Mouse (Mus musculus) brain, embryonic 14.5 days (tissue): ENCODE data around the gene Csrp3. TPM values are rescaled to one million over a fixed set of nuclear protein-coding genes. Genes with fewer than 3 reads are reported as not detected.
A peak's percentile ranks its signal among the peaks of the same experiment; 100 is the strongest.

Source experiments
- DNase-seq: peaks from one replicate; pipeline ENCODE4 v3.0.0-alpha.2; 2011; ENCODE audit warnings: low read depth
- CTCF ChIP-seq: fragments of 200-500 bp; IDR thresholded peaks from 2 replicates; pipeline ENCODE4 v1.5.1; 2012; ENCODE audit warnings: inconsistent platforms, mild to moderate bottlenecking, moderate library complexity, borderline replicate concordance; ENCODE audit not compliant: insufficient read depth, insufficient read length; ENCODE audit errors: extremely low read depth
- POLR2A ChIP-seq: fragments of 200-500 bp; IDR thresholded peaks from 2 replicates; pipeline ENCODE4 v1.6.1; 2012; ENCODE audit warnings: mild to moderate bottlenecking, inconsistent platforms, borderline replicate concordance; ENCODE audit not compliant: poor library complexity, insufficient read depth, insufficient read length, severe bottlenecking; ENCODE audit errors: extremely low read depth
- polyA plus RNA-seq: library from polyadenylated mRNA; depleted of rRNA; stranded (reverse); fragments of >200 nt; gene quantifications from 2 replicates; pipeline ENCODE4 v1.2.3, GENCODE M21; 2012

The Csrp3 gene
- polyA plus RNA-seq, 1 experiment: not detected

DNA sequence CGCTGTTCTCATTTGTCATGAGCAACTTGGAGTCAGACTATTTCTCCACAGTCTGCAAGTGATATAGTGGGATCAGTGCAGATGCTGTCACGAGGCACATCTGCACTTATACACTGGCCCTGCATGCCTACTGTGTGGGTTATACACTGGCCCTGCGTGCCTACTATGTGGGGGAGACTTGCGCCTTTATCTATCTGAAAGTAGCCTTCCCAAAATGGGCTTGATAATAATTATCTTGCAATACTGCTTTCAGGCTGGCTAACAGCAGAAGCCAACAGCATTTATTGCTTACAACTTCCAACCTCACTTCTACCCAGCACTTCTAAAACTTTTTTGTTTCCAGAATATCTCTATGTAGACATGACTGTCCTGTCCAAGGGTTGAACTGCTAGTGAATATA, 14.0 kb upstream of the Csrp3 start:
- no peak for DNase-seq
- no peak for TF ChIP-seq POLR2A
- no peak for TF ChIP-seq CTCF

DNA sequence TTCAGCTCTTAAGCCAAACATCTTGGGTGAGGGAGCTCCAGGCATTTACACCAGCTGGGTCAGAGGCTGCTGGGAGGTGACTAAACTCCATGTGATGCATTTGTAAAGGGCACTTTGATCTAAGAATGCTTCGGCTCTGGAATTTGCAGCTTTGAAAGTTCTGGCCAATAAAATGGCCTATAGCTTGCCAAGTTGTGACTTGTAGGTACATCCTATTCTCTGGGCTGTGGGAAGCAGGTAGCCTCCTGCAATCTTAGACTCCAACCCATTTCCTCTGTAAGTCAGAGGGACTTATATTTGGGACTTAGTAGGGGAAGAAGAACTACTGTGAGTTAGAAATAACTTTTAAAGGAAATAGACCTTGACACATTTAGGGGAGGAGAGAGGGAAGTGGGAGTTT, 13.1 kb upstream of the Csrp3 start:
- DNase-seq: no peak
- TF ChIP-seq POLR2A (no peak), CTCF (no peak)

DNA sequence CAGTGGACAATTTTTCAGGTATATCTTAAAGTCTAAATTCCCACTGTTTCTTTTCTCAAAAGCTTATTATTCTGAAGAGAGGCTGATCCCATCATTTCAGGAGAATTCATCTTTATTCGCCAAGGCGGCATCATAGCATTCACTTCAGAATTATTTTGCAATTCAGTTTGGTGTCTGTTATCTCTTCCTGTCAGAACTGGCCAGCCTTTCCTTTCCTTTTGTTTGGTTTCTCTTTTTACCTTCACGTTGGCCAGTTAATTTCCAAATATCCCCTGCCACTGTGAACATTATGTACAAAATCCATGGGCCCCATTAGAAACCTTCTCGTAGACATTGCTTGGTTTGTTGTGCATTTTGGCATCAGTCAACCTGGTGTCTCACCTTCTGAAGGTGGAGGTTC, 11.5 kb upstream of the Csrp3 start:
- TF ChIP-seq POLR2A: no peak
- TF ChIP-seq CTCF: no peak
- no peak for DNase-seq

DNA sequence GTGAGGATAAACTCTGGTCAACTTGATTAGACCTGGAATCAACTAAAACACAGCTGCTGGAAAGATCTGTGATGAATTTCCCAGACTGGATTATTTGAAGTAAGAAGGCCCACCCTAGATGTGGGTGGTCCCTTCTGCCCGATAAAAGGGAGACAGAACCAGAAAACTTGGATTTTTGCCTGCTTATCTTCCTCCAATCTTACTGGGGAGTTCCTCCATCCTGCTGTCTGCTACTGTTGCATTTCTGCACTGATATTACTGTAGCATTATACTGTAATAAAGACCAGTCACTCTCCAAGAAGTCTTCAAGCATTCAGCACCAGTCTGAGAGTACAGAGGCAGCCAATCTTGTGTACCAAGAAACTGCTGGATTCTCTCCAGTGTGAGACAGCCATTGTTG, 10.4 kb upstream of the Csrp3 start:
- DNase-seq: no peak
- TF ChIP-seq CTCF (no peak), POLR2A (no peak)

DNA sequence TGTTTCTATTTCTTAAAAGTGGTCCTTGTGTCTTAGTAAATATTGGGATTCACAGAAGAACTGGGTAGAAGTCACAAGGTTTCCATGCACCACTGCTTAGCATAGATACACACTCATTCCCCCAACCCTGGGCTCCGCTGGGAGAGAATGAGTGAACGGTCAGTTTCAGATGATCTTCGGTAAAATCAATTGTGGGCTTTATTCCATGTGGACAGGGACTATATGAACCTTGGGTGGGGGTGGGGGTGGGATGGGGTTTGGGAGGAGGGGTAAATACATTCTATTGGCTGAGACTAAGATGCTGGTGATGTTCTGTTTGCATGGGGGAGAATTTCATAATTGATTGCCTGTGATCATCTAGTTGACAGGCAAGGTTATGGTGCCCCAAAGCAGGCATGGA, 7.6 kb upstream of the Csrp3 start:
- no peak for DNase-seq
- TF ChIP-seq POLR2A (no peak), CTCF (no peak)

DNA sequence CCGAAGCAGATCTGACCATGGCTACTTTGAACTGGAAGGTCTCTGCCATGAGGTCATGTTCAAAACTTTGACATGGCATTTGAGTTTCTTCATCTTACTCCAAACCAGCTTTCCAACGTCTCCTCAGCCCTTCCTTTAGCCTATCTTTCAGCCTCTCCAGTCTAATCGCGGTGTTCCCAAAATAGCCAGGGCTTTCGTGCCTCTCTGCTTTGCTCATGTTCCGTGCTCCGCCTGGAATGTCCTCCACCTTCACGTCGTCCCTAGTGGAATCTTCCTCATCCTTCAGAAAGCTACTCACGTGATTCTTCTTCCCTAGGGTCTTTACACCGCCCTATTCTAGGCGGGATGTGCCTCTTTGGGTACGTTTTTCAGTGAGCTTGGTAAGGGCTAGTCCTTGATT, 5.7 kb upstream of the Csrp3 start:
- TF ChIP-seq CTCF (no peak), POLR2A (no peak)

DNA sequence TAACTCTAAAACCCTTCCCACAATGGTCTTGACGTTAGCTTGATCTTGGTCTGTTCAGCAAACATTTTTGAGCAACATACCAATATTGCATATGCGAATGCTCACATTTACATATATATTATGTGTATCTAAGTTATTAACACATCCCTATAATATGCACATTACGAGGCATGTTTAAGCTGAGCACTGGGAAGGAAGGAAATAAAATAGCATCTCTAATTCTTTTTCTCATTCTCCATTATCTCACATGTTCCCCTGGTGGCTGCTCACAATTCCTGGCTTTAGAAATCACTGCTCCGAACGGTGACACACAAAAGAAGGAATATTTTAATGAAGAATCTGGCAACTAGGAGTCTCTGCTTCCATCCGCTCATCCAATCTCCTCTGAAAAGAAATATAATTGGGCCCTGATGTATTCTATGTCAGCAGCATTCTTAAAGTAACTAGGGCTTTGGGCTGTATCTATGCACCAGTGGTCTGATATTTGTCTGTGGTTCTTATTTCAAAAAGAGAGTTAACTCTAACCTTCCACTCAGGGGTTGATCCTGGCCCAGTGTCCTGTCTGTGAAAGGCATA, 3.8 kb upstream of the Csrp3 start:
- DNase-seq: peak; percentile 55
- TF ChIP-seq CTCF (no peak), POLR2A (no peak)

More for the DNA sequence above, 5.7 kb upstream of the Csrp3 start:
- no peak for DNase-seq

DNA sequence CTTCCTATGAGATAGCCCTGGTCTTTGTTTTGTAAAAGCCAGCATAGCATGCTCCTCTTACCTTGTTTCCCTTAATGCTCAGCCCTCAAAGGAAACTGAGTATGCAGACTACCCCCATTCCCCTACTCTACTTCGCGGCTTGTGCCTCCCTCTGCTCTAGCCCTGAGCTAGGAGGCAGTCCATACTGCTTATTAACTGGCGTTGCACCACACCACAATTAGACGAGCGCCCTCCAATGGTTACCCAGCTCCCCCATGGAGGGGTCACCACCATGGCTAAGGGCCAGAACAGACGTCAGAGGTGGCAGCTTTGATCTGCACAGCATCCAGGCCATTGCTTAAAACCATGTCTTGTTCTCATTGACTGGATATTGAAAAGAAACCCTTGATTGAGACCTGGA, 1.1 kb downstream of the Csrp3 start:
- TF ChIP-seq CTCF (no peak), POLR2A (no peak)

DNA sequence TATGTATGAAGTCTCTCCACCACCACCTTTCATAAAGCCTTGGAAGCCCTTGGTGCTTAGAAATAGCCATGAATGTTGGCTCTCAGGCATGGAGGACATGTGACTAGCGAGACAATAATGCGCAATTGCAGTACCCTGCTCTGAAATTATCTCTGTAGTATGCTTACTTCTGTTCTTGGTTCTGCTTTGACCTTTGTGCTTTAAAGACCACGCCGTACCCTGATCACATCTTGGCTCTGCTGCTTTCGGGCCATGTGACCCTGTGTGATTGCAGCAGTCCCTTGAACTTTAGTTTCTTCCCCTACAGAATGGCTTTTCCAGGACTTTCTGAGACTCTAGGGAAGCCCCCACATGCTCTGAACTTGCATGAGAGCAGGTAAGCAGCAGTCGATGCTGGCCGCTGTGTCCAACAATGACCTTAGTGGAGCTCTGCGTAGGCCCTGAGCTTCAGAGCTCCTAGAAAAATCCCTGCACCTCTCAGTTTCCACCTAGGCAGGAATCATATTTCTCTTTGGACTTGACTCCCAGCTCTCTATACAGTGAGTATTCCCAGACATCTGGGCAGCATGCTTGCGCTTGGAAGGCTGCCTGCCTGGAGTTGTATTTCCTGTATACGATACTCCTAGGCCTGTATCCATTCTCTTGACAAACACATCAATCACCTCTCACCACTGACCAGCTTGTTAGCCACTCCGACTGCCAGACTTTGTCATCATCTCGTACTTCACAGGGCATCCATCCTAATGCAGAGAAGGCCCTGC, 2.4 kb downstream of the Csrp3 start:
- no peak for DNase-seq

More for the DNA sequence above, 1.1 kb downstream of the Csrp3 start:
- no peak for DNase-seq

DNA sequence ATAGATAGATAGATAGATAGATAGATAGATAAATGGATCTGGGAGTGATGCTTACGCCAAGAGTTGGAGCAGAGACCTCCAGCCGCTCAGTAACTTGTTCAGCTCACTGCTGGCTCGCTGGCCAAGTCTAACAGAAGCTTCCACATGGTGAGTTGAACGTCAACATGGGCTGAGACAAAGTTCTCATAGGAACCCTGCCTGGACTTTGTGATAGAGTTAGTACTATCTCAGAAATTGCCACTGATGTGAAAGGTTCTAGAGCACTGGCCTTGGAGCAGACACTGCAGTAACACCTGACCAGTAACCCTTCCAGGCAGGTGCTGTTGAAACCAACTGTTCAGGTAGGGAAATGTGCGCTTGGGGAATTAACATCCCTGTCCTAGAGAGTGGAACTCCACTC, 4.3 kb downstream of the Csrp3 start:
- DNase-seq: no peak
- no peak for TF ChIP-seq POLR2A
- no peak for TF ChIP-seq CTCF

More for the DNA sequence above, 2.4 kb downstream of the Csrp3 start:
- TF ChIP-seq CTCF: no peak
- no peak for TF ChIP-seq POLR2A

DNA sequence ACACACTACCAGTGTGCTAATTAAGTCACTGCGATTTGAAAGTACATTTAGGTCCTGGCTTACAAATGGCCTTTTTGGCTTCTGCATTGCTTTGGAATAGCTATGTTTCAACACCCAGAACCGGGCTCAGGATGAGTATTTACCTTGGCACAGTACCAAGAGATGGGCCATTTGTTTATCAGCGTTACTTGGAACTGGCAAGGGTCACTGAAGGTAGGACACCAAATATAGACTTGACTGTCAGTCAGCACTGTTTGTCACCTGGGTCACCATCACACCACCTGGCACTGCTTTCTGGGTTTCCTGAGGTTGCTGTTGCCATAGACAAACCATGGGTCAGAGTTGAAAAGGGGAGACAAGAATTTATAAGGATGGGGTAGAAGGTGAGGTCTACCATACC, 5.5 kb downstream of the Csrp3 start:
- DNase-seq: no peak
- TF ChIP-seq CTCF (no peak), POLR2A (no peak)

DNA sequence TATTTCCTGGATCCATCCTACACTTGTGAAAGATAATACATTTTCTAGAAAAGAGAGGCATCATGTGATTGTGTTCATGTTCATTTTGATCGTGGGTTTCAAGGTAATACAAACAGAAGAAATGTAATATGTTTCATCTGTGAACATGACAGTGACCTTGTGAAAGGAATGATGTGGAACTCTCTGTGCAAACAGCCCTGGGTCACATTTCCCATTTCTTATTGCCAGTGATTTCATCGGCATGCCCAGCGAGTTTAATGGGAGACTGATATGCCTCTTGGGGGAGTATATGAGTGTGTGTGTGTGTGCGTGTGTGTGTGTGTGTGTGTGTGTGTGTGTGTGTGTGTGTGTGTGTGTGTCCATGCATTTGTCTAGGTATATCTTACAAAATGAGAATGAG, 6.3 kb downstream of the Csrp3 start:
- TF ChIP-seq CTCF (no peak), POLR2A (no peak)
- DNase-seq: no peak

DNA sequence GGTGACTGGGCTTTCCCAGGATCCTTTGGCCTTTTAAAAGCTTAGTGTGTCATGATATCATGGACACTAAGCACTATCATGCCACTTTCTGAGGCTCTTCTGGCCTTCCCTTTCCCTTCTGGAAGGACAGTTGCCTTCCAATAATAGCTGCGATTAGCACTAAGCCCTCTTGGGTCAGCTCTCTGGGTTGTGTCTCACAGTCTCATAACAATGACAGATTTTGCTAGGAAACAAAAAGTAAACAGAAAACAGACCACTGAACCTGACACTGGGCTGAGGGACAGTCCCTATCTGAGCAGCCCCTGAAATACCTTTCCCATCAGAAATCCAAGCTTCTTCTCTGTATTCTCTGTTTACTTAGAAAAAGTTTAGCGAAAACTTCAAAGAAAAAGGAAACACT, 7.3 kb downstream of the Csrp3 start:
- TF ChIP-seq POLR2A (no peak), CTCF (no peak)
- no peak for DNase-seq

DNA sequence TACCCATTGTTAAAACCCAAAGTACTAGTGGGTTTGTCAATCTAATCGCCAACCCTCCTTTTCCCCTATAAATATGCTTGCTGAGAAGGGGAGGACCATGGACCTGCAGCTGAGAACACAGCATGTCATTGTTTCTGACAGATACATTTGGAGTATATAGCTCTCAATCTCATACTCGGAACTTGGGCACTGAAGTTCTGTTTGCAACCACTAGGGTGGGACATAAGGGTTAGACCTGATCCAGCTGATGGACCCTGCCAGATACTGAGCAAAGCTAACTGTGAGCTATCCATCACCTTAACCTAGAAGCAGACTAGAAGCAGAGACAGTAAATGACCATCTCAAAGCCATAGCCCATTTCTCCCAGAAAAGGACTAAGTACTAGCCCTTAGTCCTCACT, 9.4 kb downstream of the Csrp3 start:
- TF ChIP-seq POLR2A (no peak), CTCF (peak; percentile 24; the same call in 1 of the 2 replicates)
- no peak for DNase-seq
